Mouse (Mus musculus) thymus, adult 2 months (tissue): Measurements from ENCODE around the gene Gstm7.
"Not testable (repeated sequence)": the region's sequence is repeated elsewhere in the genome, so short reads cannot be mapped to it uniquely, and the experiment has no call there.

Experiments used
- CTCF ChIP-seq: fragments of 200-500 bp; IDR thresholded peaks from 2 replicates; pipeline ENCODE4 v1.5.1; 2012; ENCODE audit warnings: mild to moderate bottlenecking, control low read depth, low read length, moderate library complexity, borderline replicate concordance; ENCODE audit not compliant: control insufficient read depth, poor library complexity, insufficient read depth; ENCODE audit errors: extremely low read depth
- POLR2A ChIP-seq: fragments of 200-500 bp; IDR thresholded peaks from 2 replicates; pipeline ENCODE4 v1.6.1; 2012; ENCODE audit warnings: mild to moderate bottlenecking, low read length, control low read depth, moderate library complexity; ENCODE audit not compliant: control insufficient read depth, poor library complexity, insufficient read depth; ENCODE audit errors: extremely low read depth

DNA sequence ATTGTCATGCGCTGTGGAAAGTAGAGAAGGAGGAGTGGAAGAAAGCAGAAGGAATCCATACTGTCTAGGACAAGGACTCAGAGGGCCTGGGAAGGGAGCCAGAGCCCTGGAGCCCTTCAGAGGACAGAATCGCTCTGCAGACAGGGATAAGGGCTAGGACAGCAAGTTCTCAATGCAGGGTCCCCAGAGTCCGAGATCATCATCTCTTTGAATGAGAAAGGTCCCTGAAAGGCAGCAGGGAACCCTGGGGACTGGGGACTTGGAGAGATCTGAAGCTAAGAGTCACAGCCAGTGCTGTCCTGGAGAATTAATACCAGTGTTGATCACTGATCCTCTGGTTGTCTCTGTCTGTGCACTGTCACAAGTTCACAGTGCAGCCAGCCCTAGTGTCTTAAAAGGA lies 39.5 kb upstream of the Gstm7 start:
- TF ChIP-seq CTCF, POLR2A: not testable (repeated sequence)
